Mouse (Mus musculus): ENCODE measurements around the gene Cry1. TPM values are rescaled to one million over a fixed set of nuclear protein-coding genes. Genes with fewer than 3 reads are reported as not detected.

Gene Cry1
- polyA plus RNA-seq, 1 experiment from 2014 or later, result 7.6 TPM

DNA sequence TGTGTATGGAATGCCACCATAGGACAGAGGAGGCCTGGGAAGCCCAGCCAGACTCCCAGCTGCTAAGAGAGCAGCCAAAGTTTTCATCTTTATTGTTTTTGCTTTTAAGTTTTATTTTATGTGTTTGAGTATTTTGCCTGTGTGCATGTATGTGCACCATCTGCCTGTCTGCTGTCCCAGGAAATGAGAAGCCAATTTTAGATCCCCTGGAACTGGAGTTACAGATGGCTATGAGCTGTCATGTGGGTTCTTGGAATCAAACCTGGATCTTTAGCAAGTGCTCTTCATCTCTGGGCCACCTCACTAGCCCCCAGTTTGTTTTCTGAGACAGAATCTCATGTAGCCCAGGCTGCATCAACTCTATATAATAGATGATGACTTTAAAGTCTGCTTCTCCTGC, 5.8 kb upstream of the Cry1 start:
- H3K27me3 ChIP-seq, result no peaks in the 10 kb centered on the region
- ATAC-seq (ENCODE audit: low read depth), result no peak
- H3K27ac ChIP-seq, result no peak overlapping the region
- no peak overlapping the region for H3K9ac ChIP-seq
- H3K36me3 ChIP-seq, result no peaks in the 10 kb centered on the region
- peaks cover 7% of the 10 kb centered on the region for H3K4me1 ChIP-seq (replicated peaks)
- H3K4me3 ChIP-seq (replicated peaks), result no peak overlapping the region
- H3K9me3 ChIP-seq (replicated peaks), result no peaks in the 10 kb centered on the region
- no peak overlapping the region for H3K4me2 ChIP-seq
- no peak for DNase-seq

- H3K27ac ChIP-seq, result no peak overlapping the region
- WGBS (ENCODE audit: insufficient replicate concordance), result 58% methylated on average over 5 of the region's 5 CpGs
- ATAC-seq (ENCODE audit: low read depth), result no peak
These were observed 5.1 kb upstream of the Cry1 start for GRCm38 (mm10) chr10:85189966-85190365.

GRCm38 (mm10) chr10:85186499-85186794, 1.6 kb upstream of the Cry1 start:
- 73% methylated on average over 2 of the region's 2 CpGs for WGBS (ENCODE audit: insufficient replicate concordance)
- DNase-seq, result no peak
- H3K9ac ChIP-seq, result no peak overlapping the region
- H3K4me2 ChIP-seq, result no peak overlapping the region
- no peak overlapping the region for H3K4me3 ChIP-seq (replicated peaks)
- no peaks in the 10 kb centered on the region for H3K9me3 ChIP-seq (replicated peaks)
- H3K4me1 ChIP-seq (replicated peaks), result peaks cover 19% of the 10 kb centered on the region
- no peaks in the 10 kb centered on the region for H3K36me3 ChIP-seq
- no peak for ATAC-seq (ENCODE audit: low read depth)
- peaks cover 22% of the 10 kb centered on the region for H3K27me3 ChIP-seq
- no peak overlapping the region for H3K27ac ChIP-seq

More at GRCm38 (mm10) chr10:85189966-85190365, 5.1 kb upstream of the Cry1 start:
- Histone ChIP-seq H3K36me3 (no peaks in the 10 kb centered on the region), H3K27me3 (0 out of 2 replicates have a peak, but pooled peaks cover 4% of the 10 kb centered on the region), H3K4me3 (replicated peaks) (no peak overlapping the region), H3K9ac (no peak overlapping the region), H3K9me3 (replicated peaks) (no peaks in the 10 kb centered on the region), H3K4me1 (replicated peaks) (peaks cover 7% of the 10 kb centered on the region), H3K4me2 (no peak overlapping the region)
- no peak for DNase-seq

GRCm38 (mm10) chr10:85185639-85186498, 1.0 kb upstream of the Cry1 start:
- Histone ChIP-seq H3K9ac (peak overlapping the region; percentile 76), H3K9me3 (replicated peaks) (no peaks in the 10 kb centered on the region), H3K27me3 (peaks cover 22% of the 10 kb centered on the region), H3K4me3 (replicated peaks) (peak overlapping the region; percentile 69), H3K27ac (no peak overlapping the region; the same call in 1 of the 2 replicates), H3K4me1 (replicated peaks) (peaks cover 19% of the 10 kb centered on the region), H3K36me3 (no peaks in the 10 kb centered on the region), H3K4me2 (peak overlapping the region; percentile 88)
- DNase-seq (no peak), ATAC-seq (ENCODE audit: low read depth) (no peak)
- whole genome bisulfite sequencing (ENCODE audit: insufficient replicate concordance), result 25% methylated on average over 14 of the region's 14 CpGs

- Histone ChIP-seq H3K9ac (peak overlapping the region; percentile 76), H3K9me3 (replicated peaks) (no peaks in the 10 kb centered on the region), H3K27me3 (peaks cover 22% of the 10 kb centered on the region), H3K4me2 (peak overlapping the region; percentile 88), H3K36me3 (no peaks in the 10 kb centered on the region), H3K4me3 (replicated peaks) (peak overlapping the region; percentile 69), H3K4me1 (replicated peaks) (peaks cover 17% of the 10 kb centered on the region), H3K27ac (no peak overlapping the region)
- under 1% methylated on average over 95 of the region's 95 CpGs for WGBS (ENCODE audit: insufficient replicate concordance)
- DNase-seq (peak; percentile 26), ATAC-seq (ENCODE audit: low read depth) (peak; percentile 34)
These were observed 482 bp downstream of the Cry1 start for GRCm38 (mm10) chr10:85184201-85184963.

- H3K9ac ChIP-seq, result peak overlapping the region; percentile 13; the same call in 1 of the 2 replicates
- peak overlapping the region; percentile 88 for H3K4me2 ChIP-seq
- H3K4me1 ChIP-seq (replicated peaks), result peaks cover 17% of the 10 kb centered on the region
- H3K27me3 ChIP-seq, result peaks cover 22% of the 10 kb centered on the region
- DNase-seq (no peak), ATAC-seq (ENCODE audit: low read depth) (no peak)
- peak overlapping the region; percentile 69 for H3K4me3 ChIP-seq (replicated peaks)
- no peaks in the 10 kb centered on the region for H3K36me3 ChIP-seq
- H3K27ac ChIP-seq, result no peak overlapping the region
- WGBS (ENCODE audit: insufficient replicate concordance), result 2% methylated on average over 11 of the region's 11 CpGs
- no peaks in the 10 kb centered on the region for H3K9me3 ChIP-seq (replicated peaks)
These were observed 1.2 kb downstream of the Cry1 start for GRCm38 (mm10) chr10:85183619-85184018.

- H3K27me3 ChIP-seq, result peaks cover 22% of the 10 kb centered on the region
- H3K9me3 ChIP-seq (replicated peaks), result no peaks in the 10 kb centered on the region
- peak overlapping the region; percentile 88; the same call in 1 of the 2 replicates for H3K4me2 ChIP-seq
- no peak overlapping the region for H3K27ac ChIP-seq
- H3K4me1 ChIP-seq (replicated peaks), result peaks cover 17% of the 10 kb centered on the region
- no peaks in the 10 kb centered on the region for H3K36me3 ChIP-seq
- H3K4me3 ChIP-seq (replicated peaks), result peak overlapping the region; percentile 69; the same call in 1 of the 2 replicates
- no peak for ATAC-seq (ENCODE audit: low read depth)
- H3K9ac ChIP-seq, result no peak overlapping the region
- no peak for DNase-seq
- WGBS (ENCODE audit: insufficient replicate concordance), result 74% methylated on average over 10 of the region's 10 CpGs
These were observed 2.1 kb downstream of the Cry1 start for GRCm38 (mm10) chr10:85182766-85183165.

GRCm38 (mm10) chr10:85176640-85177039, 8.2 kb downstream of the Cry1 start:
- Histone ChIP-seq H3K36me3 (no peaks in the 10 kb centered on the region), H3K4me2 (no peak overlapping the region), H3K27me3 (no peaks in the 10 kb centered on the region), H3K27ac (no peak overlapping the region), H3K4me3 (replicated peaks) (no peak overlapping the region), H3K9ac (no peak overlapping the region), H3K9me3 (replicated peaks) (no peaks in the 10 kb centered on the region), H3K4me1 (replicated peaks) (no peaks in the 10 kb centered on the region)
- 37% methylated on average over 2 of the region's 2 CpGs for WGBS (ENCODE audit: insufficient replicate concordance)
- no peak for DNase-seq
- ATAC-seq (ENCODE audit: low read depth), result no peak

DNA sequence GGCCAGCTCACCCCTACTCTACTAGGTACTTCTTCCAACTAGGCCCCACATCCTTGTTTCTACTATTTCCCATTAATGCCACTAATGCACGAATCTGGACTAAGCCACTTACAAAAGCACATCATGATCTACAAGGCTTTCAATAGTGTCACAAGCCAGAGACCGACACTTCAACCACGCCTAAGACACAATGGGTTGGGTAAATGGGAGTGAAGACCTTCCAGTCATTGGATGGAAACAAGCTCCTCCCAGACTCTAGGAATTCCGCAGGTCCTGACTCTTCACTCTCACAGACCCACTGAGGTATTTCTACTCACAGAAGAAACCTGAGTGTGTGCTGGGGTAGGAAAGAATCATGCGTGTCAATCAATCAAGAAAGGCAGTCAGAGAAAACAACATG, 19.6 kb downstream of the Cry1 start:
- WGBS (ENCODE audit: insufficient replicate concordance), result 69% methylated on average over 5 of the region's 5 CpGs
- H3K36me3 ChIP-seq, result no peaks in the 10 kb centered on the region
- H3K27me3 ChIP-seq, result no peaks in the 10 kb centered on the region
- H3K27ac ChIP-seq, result no peak overlapping the region
- ATAC-seq (ENCODE audit: low read depth) (no peak), DNase-seq (no peak)
- no peak overlapping the region for H3K4me2 ChIP-seq
- no peak overlapping the region for H3K4me3 ChIP-seq (replicated peaks)
- no peaks in the 10 kb centered on the region for H3K4me1 ChIP-seq (replicated peaks)
- no peak overlapping the region for H3K9ac ChIP-seq
- H3K9me3 ChIP-seq (replicated peaks), result no peaks in the 10 kb centered on the region

GRCm38 (mm10) chr10:85164791-85165190, 20.1 kb downstream of the Cry1 start:
- no peak for DNase-seq
- Histone ChIP-seq H3K27me3 (no peaks in the 10 kb centered on the region), H3K4me1 (replicated peaks) (no peaks in the 10 kb centered on the region), H3K9ac (no peak overlapping the region), H3K9me3 (replicated peaks) (no peaks in the 10 kb centered on the region), H3K4me3 (replicated peaks) (no peak overlapping the region), H3K4me2 (no peak overlapping the region), H3K36me3 (no peaks in the 10 kb centered on the region), H3K27ac (no peak overlapping the region)
- ATAC-seq (ENCODE audit: low read depth), result no peak
- 85% methylated on average over 13 of the region's 13 CpGs for WGBS (ENCODE audit: insufficient replicate concordance)

DNA sequence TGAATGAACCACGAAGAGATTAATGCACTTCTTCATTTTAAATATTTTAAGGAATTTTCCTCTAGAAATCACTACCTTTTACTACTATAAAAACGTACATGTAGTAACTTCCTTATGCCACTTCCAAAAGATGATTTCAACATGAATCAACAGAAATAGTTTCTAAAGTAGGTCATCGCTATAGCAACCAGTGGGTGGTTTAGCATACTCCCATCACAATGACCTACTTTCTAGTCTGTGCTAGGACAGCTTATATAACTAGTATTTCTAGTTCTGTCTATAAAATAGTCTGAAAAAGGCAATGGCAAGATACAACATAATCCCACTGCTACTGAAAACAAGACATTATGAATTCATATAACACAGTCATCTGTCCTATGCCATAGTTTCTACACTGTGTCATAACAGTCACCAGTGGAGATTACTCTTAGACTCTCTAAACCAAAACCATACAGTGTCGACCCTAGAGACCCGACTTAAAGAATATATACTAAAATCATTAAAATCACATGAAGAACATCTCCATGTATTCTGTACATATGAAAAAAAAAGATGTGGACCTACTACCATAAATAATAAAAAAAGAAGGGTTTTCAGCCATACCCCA, 23.0 kb downstream of the Cry1 start:
- DNase-seq, result no peak
- H3K4me2 ChIP-seq, result no peak overlapping the region
- no peaks in the 10 kb centered on the region for H3K36me3 ChIP-seq
- H3K4me1 ChIP-seq (replicated peaks), result no peaks in the 10 kb centered on the region
- H3K27me3 ChIP-seq, result no peaks in the 10 kb centered on the region
- ATAC-seq (ENCODE audit: low read depth), result no peak
- no peaks in the 10 kb centered on the region for H3K9me3 ChIP-seq (replicated peaks)
- 67% methylated on average over 5 of the region's 5 CpGs for WGBS (ENCODE audit: insufficient replicate concordance)
- H3K4me3 ChIP-seq (replicated peaks), result no peak overlapping the region
- no peak overlapping the region for H3K9ac ChIP-seq
- no peak overlapping the region for H3K27ac ChIP-seq

Data from liver, embryonic 13.5 days (tissue).